Mouse (Mus musculus) adrenal gland, adult 8-10 months (tissue): ENCODE results near the gene Kifc5b. TPM values are rescaled to one million over a fixed set of nuclear protein-coding genes. Genes with fewer than 3 reads are reported as not detected.

Source experiments
- DNase-seq: peaks from one replicate; pipeline ENCODE4 v3.0.0; 2022
- total RNA-seq, 4 experiments: library from RNA; stranded (reverse); gene quantifications; 2 replicates each; pipeline ENCODE4 v1.2.4; 2022

Gene Kifc5b
- total RNA-seq, 4 experiments from 2014 or later = 1.0 to 3.2 (median 1.6) TPM

- DNase-seq = no peak
Observed at GRCm38 (mm10) chr17:26947231-26948100, 30.6 kb downstream of the Kifc5b start.

DNA sequence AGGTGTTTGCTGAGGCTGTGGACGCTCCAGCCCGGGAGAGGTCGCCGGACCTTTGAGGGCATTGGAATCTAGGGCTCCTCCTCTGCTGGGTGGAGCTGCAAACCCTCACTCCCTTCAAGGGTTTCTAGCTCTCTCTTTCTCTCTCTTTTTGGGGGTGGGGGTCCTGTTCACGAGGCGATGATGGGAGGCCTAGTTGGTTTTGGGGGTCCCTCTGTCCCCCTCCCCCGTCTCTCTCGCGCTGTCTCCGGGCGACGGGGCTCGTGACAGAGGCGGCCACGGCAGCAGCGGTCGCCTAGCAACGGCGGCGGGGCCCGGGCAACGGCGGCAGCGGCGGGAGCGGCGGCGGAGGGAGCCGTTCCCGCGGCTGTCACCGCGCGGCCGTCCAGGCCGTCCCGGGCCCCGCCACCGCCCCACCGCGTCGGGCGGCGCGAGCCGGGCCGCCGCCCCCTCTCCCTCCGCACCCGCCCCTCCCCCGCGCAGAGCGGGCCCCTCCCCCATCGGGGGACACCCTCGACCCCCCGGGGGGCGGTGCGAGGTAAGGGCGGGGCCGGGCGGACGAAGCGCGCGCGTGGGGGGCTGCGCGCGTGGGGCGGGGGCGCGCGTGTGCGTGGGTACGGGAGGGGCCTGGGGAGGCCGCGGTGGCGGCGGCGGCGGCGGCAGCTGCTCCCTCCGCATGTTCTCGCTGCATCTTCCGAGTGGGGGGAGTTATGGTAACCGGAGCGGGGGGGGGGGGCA, 31.6 kb downstream of the Kifc5b start:
- no peak for DNase-seq

- DNase-seq = no peak
Observed at GRCm38 (mm10) chr17:26949051-26949577, 32.2 kb downstream of the Kifc5b start.

DNA sequence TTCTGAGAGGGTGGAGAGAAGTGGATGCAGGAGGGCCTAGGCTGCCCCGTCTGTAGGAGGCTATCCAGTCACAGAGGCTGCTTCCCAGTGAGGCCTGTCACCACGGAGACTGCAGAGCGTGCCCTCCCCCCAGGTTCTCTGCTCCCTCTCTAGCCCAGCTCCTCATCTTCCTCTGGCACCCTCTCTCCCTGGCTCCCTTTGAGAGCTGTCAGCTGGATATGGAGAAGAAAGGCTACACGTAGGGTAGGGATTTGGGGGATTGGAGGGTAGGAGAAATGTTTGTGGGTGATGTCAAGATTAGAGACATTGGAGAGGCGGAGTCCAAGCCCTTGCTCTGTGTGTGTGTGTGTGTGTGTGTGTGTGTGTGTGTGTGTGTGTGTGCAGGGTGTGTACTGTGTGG, 33.0 kb downstream of the Kifc5b start:
- no peak for DNase-seq

GRCm38 (mm10) chr17:26950560-26951288, 33.8 kb downstream of the Kifc5b start:
- no peak for DNase-seq

GRCm38 (mm10) chr17:26951406-26951805, 34.5 kb downstream of the Kifc5b start:
- no peak for DNase-seq

GRCm38 (mm10) chr17:26951952-26952877, 35.3 kb downstream of the Kifc5b start:
- no peak for DNase-seq

- no peak for DNase-seq
Observed at GRCm38 (mm10) chr17:26953201-26953600, 36.3 kb downstream of the Kifc5b start.

DNA sequence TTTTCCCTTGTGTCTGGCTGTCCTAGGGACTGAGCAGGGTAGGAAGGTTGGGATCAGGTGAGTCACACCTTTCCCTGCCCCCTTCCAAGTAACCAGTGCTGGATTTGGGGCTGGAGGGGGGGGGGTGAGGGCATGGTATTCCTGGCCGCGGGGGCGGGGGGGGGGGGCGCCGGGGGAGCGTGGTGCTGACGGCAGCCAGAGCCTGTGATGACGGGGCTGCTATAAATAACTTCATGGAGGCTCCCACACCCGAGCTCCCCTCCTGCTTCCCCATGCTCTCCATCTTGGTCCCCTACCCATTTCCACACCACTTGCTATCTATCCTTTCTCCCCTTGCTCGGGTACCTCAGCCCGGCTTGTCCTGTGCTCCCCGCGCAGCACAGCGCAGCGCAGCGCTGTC, 36.8 kb downstream of the Kifc5b start:
- DNase-seq = no peak

DNA sequence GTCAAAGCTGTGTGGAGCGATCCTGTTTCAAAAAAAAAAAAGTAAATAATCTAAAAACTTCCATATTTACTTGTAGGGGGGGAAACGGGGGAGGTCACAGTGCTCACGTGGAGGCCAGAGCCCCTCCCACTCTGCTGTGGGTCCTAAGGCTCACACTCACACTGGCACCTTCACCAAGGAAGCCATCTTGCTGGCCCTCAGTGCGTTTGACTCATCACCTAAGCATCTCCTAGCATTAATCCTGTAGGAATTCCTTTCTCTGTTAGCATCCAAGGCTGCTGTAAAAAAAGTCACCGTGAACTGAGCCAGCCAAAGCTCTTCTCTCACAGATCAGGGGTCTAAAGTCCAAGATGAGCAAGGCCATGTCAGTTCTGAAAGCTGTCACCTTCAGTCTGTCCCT, 39.4 kb downstream of the Kifc5b start:
- DNase-seq = no peak

DNA sequence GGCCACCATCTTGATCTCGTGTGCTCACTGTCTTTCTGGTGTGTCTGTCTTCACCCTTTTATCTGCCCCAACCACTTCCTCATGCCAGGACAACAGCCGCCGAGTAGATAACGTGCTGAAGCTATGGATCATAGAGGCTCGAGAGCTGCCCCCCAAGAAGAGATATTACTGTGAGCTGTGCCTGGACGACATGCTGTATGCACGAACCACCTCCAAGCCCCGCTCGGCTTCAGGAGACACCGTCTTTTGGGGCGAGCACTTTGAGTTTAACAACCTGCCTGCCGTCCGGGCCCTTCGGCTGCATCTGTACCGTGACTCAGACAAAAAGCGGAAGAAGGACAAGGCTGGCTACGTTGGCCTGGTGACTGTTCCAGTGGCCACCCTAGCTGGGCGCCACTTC, 40.0 kb downstream of the Kifc5b start:
- no peak for DNase-seq

DNA sequence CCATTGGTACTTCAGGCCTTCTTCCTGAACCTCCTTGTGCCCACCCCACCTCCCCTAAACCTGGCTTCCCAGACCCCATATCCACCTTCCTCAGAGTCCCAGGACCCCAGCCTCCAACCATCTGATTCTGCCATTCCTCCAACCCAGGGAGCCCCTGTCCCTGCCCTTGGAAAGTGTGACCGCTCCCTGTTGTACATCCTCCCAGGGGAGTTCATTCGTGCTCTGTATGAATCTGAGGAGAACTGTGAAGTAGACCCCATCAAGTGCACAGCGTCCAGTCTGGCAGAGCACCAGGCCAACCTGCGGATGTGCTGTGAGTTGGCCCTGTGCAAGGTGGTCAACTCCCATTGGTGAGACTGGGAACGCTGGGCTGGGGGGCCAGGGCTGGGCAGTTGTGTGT, 41.0 kb downstream of the Kifc5b start:
- no peak for DNase-seq

GRCm38 (mm10) chr17:26958880-26959279, 42.0 kb downstream of the Kifc5b start:
- no peak for DNase-seq

- DNase-seq = no peak
Observed at GRCm38 (mm10) chr17:26959815-26960214, 42.9 kb downstream of the Kifc5b start.

DNA sequence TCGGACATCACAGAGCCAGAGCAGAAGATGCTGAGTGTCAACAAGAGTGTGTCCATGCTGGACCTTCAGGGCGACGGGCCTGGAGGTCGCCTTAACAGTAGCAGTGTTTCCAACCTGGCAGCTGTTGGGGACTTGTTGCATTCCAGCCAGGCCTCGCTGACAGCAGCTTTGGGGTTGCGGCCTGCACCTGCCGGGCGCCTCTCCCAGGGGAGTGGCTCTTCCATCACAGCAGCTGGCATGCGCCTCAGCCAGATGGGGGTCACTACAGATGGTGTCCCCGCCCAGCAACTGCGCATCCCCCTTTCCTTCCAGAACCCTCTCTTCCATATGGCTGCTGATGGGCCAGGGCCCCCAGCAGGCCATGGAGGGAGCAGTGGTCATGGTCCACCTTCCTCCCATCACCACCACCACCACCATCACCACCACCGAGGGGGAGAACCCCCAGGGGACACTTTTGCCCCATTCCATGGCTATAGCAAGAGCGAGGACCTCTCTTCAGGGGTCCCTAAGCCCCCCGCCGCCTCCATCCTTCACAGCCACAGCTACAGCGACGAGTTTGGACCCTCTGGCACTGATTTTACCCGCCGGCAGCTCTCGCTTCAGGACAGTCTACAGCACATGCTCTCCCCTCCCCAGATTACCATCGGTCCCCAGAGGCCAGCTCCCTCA, 44.8 kb downstream of the Kifc5b start:
- DNase-seq = no peak

DNA sequence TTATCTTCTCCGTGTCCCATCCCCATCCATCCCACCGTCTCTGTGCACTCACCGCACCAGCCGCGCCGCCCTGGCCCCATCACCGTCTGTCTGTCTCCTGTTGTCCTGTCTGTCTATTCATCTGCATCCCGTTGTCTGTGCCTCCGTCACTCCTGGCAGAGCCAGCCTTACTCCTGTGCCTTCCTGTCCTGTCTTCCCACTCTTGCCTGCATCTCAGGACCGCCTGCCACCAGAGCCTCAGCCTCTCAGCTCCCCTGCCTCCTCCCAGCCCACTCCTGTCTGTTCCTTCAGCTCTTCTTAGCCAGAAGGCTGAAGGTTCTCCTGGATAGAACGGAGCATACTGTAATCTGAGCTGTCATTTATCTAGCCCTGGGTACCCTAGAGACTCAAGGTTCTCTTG, 50.1 kb downstream of the Kifc5b start:
- no peak for DNase-seq

DNA sequence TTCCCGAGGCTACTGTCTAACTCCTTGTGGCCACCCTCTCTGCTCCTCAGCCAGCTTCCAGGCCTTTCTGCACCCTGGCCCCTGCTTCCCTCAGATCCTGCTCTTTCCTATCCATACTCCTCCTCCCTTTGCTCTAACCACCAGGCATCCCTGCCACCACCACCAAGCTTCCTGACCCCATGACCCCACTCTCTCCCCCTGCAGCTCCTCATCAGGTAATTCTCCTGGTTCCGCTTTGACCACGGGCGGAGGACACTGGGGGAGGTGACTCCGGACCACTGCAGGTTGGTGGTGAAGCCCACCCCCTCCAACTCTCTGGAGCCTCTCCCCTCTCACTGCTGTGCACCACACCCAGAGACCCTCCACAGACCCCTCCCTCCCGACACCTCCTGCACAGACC, 50.6 kb downstream of the Kifc5b start:
- DNase-seq = no peak

GRCm38 (mm10) chr17:26968200-26968611, 51.3 kb downstream of the Kifc5b start:
- DNase-seq = no peak

- DNase-seq = no peak
Observed at GRCm38 (mm10) chr17:26969257-26969656, 52.4 kb downstream of the Kifc5b start.

DNA sequence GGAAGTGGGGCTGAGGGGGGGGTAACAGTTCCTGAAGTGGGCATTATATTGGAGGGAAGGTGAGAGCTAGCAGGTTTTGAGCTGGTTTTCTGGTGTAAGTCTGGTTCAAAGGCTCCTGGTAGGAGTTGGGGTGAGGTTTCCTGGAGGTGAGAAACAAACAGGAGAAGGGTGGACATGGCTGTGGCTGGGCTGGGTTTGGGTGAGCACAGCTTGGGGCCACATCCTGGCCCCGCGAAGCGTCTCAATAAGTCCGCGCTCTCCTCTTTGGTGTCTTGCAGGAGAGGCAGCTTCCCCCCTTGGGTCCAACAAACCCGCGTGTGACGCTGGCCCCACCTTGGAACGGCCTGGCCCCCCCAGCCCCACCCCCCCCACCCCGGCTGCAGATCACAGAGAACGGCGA, 53.3 kb downstream of the Kifc5b start:
- DNase-seq = no peak

DNA sequence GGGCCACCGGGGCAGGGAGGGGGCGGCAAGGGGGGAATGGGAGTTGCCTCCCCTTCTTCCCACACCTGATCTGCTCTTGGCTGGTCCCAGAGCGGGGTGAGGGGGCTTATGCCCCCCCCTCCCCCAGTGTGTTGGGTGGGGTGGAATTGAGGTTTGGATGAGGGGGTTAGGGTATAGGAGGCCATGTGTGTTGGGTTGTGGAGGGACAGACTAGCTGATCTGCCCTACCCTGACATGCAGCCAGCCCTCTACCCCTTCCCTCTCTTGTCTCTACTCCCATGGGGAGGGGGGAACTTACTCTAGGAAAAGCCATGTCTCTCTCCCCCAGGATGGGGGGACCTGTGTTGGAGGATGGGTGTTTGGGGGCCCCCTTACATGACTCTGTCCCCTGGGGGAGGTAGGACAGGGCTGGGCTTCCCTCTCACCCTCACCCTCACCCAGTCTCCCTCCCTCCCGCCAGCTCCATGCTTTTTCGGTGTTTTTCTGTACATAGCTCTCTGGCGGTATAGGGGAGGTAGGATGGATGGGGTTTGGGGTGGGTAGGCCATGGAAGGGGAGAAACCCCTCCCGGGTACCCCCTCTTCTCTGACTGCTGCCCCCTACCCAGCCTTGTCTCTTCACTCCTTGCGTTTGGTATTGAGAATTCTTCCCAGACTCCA, 54.5 kb downstream of the Kifc5b start:
- DNase-seq = no peak
